Mouse (Mus musculus): Measurements from ENCODE around the gene Csk.

Gene Csk

DNA sequence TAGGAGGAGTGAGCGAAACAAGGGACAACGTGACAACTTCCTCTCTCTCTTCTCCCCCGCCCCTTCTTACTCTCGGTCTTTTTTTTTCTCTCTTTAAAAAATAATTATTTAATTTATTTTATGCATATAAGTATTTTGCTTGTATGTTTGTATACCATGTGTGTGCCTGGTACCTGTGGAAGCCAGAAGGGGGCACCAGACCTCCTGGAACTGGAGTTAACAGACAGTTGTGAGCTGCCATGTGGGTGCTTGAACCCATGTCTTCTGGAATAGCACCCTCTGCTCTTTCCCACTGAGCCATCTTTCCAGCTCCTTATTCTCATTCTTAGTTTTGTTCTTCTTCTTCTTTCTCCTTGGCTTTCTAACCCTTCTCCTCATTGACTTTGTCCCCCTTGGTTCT is 5.5 kb upstream of the Csk start:
- in situ Hi-C loops (cut with MseI, MboI), result loop anchor here (10.0 kb wide), 2 partner anchors 114 to 124 kb away; partner anchors contain the start of gene Fam219b (in 1 of the 2)

DNA sequence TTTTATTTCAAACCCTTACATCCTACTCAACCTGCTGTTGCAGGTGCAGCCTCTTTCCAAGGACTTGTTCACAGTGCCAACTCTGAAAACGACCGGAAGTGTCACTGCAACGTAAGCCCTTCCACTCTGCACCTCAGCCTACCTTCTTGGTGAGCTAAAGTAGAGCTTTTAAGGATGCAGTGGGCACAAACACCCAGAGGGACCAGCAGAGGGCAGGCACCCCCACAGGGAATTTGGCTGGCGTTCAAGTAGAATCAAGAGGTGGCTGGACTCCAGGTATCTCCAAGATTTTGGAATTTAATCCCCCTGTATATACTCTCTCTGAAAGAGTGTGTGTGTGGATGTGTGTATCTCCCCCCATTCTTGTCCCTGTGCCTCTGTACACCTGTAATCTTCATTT is 4.4 kb upstream of the Csk start:
- in situ Hi-C loops (cut with MseI, MboI), result loop anchor here (10.0 kb wide), 2 partner anchors 113 to 123 kb away; partner anchors contain the start of gene Fam219b (in 1 of the 2)

DNA sequence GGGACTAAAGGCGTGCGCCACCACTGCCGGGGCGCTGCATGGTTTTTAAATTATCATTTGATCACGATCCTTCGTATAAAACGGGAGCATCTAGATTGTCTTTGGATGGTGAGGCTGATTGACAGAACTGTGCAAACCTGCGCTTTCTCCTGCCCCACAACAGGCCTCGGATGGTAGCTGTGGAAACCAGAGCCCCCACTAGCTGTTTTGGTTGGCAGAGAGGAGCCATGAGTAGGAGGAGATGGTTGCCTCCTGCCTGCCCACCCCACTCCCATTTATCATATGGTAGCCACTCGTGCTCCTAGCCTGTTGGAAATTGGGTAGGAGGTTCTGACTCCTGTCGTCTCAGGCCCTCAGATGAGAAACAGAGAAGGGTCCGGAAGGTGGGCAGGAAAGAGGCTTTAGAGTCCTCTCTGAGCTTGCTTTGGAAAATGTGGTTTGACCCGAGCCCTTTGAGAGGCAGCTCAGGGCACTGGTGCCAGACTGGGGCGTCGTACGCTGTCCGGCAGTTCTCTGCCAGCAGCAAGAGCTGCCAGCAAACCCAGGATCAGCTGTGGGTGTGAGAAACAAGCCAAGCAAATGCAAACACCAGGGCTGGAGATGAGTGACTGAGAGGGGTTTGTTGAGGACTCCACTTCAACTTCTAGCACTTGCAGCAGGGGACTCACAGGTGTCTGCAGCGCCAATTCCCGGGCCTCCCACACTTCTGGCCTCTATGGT is 3.4 kb upstream of the Csk start:
- in situ Hi-C loops (cut with MseI, MboI), result loop anchor here (10.0 kb wide), 2 partner anchors 112 to 122 kb away; partner anchors contain the start of gene Fam219b (in 1 of the 2)

DNA sequence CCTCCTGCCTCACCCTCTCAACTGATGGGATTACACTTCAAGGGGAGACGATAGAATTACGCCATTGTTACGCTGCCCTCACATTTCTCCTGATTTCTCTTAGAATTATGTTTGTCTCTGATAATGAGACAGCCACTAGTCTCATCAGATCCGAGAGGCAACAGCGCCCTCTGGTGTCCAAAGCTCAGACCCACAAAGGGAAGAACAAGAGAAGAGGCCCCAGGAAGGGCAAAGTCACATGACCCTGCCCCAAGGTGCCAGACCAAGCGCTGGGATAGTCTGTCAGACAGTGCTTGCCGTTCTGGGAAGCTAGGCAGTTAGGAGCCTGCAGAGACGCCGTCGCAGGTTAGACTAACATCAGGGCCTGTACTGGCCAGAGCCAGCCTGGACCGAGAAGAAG is 2.3 kb upstream of the Csk start:
- in situ Hi-C loops (cut with MseI, MboI), result loop anchor here (10.0 kb wide), 2 partner anchors 111 to 121 kb away; partner anchors contain the start of gene Fam219b (in 1 of the 2)

DNA sequence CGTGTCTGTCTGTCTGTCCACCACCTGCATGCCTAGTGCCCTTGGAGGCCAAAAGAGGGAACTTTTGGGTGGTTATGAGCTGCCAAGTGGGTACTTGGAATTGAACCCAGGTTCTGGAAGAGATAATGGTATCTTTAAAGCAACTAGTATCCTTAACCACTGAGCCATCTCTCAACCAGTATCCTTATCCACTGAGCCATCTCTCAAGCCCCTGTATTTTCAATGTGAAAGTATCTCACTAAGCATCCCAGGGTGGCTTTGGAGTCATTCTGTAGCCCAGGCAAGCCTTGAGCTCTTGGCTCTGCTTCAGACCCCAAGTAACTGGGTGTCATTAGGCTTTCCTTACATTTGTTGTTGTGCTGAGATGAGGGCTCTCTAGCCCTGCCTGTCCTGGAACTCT is 1.5 kb upstream of the Csk start:
- in situ Hi-C loops (cut with MseI, MboI), result loop anchor here (10.0 kb wide), 2 partner anchors 110 to 120 kb away; partner anchors contain the start of gene Fam219b (in 1 of the 2)

DNA sequence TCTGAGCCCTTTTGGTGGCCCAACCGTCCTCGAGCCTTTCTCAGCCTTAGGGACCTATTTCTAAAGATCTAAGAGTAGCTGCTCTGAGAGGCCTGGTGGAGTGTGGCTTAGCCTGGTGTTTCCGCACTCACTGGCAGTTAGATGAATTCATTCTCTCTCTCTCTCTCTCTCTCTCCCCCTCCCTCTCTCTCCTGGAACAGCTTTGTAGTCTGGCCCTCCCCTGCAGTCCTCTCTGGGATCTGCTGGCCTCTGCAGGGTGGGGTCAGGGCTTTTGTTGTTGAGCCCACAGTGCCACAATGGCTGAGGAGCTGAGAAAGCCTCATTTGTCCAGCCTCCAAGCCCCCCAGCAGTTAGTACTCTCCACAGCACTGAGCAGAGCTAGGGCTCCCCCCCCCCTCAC is 576 bp downstream of the Csk start:
- in situ Hi-C loops (cut with MseI, MboI), result loop anchor here (10.0 kb wide), 2 partner anchors 108 to 118 kb away; partner anchors contain the start of gene Fam219b (in 1 of the 2)

DNA sequence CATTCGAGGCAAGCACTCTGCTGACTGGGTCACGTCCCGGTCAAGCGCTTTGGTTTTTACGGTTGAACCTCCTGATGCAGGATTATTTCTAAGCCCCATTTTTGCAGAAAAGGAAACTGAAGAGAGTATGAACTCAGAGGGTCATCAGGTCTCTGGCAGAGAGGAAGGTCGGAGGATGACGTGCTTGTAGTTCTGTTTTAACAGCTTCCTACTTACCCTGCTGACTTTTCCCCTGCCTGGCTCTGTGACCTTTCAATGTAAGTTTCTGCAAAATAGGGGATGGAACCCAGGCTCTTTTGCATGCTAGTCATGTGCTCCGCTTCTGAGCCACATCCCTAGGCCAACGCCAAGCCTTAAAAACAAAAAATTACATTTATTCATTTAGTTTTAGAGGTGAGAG is 1.1 kb downstream of the Csk start:
- in situ Hi-C loops (cut with MseI, MboI), result loop anchor here (10.0 kb wide), 2 partner anchors 108 to 118 kb away; partner anchors contain the start of gene Fam219b (in 1 of the 2)

DNA sequence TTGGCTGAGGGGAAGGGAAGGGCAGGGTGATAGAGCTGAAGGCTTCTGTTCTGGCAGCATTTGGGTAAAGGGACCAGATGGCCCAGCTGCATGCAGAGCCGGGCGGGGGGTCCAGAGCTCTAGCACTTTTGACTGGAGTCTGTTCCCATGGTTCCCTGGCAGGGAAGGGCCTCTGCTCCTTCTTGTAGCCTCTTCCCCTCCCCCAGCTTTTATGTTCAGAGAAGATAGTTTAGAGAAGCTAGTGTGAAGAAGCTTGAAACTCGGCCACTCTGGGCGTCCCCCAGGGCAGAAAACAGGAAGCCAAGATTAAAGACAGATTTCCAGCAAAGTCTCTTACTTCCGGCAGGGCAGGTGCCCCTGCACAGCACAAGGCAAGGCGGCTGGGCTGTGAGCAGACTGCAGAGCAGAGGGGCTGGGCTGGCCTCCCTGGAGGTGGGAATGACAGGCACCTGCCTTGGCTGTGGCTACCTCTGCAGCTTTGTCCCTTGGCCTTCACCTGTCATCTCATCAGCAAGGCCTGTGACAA is 2.6 kb downstream of the Csk start:
- in situ Hi-C loops (cut with MseI, MboI), result loop anchor here (10.0 kb wide), 2 partner anchors 106 to 116 kb away; partner anchors contain the start of gene Fam219b (in 1 of the 2)

DNA sequence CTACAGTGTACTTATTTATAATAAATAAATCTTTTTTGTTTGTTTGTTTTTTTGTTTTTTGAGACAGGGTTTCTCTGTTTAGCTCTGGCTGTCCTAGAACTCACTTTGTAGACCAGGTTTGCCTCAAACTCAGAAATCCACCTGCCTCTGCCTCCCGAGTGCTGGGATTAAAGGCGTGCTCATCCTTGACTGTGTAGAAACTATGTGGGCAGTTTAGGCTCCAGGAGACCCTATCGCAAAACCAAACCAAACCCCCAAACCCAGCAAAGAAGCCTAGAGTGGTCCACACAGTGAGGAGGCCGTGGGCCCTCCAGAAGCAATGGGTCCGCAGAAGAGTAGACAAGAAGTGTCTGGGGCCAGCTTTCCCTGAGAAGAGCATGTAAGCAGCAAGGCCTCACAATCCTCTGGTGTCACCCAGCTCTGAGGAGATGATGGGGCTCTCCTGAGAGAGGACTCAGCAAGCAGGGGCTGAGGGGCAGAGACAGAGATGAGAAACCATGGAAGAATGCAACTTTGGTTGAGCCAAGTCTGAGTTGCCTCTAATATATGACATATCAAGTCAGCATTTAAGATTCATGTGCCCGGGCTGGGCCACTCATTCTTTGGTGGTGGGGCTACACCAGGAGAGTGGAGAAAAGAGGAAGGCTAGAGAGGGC is 3.2 kb downstream of the Csk start:
- in situ Hi-C loops (cut with MseI, MboI), result loop anchor here (10.0 kb wide), 2 partner anchors 105 to 115 kb away; partner anchors contain the start of gene Fam219b (in 1 of the 2)

DNA sequence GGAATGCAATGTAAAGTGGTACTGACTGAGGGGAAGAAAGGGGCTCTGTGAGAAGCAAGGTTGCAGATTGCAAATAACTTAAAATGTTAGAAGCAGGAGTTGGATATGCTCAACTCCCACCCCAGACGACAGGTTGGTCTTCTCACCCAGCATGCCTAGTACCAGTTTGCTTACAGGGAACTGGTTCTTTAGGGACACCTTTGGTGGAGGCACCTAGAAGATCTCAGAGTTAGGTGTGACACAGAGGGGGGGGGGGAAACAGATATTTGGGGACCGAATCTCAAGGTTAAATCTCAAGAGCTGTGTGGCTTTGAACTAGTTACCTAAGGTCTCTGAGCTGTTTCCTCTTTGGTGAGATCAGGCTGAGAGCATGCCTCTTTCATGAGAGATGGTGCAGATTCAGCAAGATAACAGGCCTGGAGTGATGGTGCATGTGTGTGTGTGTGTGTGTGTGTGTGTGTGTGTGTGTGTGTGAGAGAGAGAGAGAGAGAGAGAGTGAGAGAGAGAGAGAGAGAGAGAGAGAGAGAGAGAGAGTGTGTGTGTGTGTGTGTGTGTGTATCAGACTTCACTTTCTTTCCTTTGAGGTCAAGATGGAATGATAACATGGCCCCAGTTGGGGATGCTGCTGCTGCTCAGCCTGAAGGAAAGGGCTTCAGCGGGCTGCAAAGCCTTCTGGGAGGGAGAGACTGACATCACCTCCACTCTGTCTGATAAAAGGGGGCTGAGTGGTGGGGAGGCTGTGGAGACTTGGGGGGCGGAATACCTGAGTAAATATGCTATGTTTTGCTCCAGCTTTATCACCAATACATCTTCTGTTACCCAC is 5.9 kb downstream of the Csk start:
- in situ Hi-C loops (cut with MseI, MboI), result no loop called here

DNA sequence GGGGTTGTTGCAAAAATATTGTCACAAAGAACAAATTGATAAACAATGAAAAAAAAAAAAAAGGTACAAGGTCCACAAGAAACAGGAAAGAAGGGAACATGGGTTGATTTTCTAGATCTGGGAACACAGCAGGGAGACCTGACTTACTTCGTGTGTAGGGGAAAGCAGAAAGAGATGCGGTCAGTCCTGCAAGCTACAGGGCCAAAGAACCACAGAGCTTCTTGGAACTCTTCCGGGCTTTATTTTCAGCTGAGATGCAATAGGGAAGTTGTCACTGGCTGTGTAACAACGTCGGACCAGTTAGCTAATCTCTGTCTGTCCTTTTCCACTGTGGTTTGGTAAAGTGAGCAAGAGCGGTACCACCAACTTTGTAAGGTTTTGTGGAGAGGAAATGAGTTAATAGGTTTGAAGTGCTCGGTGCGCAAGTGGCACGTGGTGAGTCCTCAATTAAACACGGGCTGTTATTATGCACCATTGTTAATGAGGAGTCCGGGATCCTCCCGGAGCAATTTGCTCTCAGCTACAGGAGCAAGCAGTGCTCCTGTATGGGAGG is 6.8 kb downstream of the Csk start:
- in situ Hi-C loops (cut with MseI, MboI), result no loop called here

DNA sequence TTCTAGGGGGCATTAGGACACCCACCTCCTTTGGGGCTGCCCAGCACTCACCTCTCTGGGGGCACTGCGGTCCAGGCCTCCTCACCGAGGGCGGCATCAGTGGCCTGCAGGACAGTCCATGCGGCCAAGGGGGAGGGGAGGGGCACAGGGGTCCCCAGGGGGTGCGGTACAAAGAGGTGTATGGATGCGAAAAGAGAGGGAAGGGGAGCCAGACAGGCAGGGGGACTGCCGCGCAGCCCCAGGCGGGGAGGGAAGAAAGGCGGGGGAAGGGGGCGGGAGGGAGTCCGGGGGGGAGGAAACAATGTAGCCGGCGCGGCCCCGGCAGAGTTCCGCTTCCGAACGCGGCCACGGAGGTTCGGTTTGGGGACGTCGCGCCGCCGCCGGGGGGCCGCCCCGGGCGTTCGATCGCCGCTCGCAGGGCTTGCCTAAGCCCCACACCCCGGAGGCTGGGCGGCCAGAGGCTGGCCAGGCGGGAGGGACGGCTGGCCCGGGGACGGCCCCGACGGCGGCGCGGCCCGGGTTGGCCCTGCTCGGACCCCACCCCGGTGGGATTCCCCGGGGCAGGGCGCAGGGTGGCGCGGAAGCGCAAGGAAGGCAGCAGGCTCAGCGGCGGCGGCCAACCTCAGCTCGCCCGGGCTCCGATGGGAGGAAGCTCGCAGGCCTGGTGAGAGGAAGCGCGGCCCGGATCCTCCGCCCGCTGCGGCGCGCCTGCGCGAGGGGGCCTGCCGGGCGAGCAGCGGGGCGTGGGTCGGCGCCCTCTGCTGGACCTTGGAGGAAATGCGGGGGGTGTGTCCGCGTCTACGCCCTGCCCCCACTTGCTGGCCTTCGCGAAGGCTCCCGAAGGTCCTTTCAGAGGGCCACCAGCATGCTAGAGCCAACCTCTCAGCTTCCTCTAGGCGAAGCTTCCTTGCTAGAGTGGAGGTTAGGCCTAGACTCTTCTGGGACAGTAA is 8.2 kb downstream of the Csk start:
- in situ Hi-C loops (cut with MseI, MboI), result no loop called here

DNA sequence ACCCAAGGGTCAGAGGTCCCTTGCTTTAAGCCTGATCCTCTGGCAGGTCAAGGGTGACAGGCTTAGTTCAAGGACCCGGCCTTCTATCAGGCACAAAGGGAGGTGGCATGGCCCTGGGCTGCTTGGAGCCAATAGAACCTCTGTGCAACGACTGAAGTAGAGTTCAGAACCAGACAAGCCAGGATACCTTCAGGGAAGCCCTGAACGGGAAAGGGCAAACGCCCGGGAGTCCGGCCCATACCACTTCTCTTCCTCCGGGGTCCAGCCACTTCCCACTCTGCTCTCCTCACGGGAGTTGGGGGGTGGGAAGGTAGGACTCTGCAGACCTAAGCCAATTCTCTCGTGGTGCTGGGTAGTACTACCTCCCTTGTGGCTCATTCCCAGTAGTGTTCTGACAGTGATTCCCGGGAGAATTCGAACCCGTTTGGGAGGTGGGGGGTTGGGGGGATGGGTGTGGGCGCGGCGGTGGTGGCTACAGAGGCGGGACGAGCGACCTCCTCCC is 8.9 kb downstream of the Csk start:
- in situ Hi-C loops (cut with MseI, MboI), result no loop called here

DNA sequence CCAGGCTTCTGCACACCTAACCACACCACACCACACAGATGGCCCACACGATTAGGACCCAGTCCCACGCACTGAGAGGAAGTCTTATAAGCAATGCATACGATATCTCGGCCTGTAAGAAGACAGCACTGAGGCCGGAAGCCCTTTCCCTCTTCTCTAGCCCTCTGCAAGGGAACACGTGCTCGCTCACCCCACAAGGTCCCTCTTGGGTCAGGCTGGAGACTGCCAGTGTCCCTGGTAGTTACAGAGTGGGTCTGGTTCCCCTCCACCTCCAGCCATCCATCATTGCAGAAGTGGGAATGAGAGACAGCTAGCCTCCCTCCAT is 9.6 kb downstream of the Csk start:
- in situ Hi-C loops (cut with MseI, MboI), result no loop called here

DNA sequence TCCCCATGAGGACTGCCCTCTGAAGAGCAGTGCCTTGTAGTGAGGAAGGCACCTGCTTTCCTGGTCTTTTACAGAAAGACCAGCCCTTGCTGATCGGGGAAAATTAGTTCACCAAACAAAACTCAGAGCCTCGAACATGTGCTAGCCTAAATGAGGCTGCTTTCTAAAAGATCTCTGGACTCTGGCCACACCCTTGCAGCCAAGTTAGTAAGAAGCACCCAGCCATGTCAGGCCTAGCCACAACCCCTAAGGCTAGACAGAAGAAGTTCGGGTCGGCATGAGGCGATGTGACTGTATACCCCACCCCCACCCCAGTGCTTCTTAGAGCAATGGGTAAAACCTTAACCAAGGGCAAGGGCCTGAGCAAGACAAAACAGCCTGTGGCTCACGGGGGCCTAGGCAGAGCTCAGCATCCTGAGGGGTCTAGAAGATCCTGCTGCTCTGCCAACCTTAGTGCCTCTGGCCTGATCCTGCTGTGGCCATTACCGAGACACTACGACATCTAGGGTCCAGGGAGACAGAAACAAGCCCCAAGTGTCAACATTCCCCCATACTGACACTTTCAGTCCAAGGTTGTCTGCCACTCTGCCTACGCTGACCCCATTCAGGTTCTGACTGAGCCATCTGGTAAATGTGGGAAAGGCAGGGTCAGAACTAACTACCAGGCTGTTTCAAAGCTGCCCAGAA is 10.1 kb downstream of the Csk start:
- in situ Hi-C loops (cut with MseI, MboI), result no loop called here

DNA sequence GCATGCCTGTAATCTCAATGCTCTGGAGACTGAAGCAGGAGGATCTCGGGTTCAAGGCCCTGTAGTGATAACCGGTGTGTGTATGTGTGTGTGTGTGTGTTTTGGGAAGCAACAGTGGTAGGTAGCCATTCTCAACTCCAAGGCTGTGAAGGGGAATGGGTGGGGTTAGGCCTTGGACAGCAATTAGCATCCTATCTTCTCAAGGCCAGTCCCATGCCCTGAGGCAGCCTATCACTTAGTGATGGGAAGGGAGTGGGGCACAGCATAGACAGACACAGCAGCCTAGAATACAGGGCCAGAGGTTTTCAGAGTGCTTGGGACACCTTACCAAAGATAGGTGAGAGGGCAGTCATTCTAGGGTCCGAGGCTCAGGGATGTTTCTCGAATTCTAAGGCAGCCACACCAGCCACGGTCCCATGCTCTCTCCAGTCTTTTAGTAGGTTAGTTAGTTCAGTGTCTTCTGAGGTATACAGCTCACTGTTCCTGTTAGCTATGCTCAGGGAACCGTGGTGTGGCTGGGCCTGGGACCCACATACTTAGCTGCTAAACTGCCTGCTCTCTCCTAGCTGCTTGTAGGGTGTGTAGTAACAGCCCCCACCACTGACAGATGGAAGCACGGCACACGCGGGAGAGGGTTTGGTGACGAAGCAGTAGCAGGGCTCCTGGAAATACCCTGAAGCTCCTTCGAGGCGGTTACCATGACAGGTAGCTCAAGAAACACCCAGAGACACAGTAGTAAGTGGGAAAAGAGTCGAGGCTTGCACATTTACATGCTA is 11.5 kb downstream of the Csk start:
- in situ Hi-C loops (cut with MseI, MboI), result no loop called here

DNA sequence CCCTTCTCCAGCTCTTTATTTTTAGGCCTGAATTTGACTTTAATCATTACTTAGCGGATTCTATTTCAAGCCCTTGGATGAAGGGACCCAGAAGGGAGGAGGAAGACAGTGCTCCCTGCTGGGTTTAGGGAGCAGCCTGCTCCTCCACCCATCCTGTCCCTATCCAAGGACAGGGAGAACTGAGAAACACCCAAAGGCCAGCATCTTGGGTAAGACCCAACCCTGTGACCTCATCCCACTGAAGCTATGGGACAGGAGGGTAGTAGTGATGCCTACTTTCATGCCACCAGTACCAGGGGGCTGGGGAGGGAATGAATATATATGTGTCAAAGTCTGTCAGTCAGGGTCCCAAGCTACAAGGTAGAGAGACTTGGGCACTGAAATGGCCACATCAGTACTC is 12.4 kb downstream of the Csk start:
- in situ Hi-C loops (cut with MseI, MboI), result no loop called here

DNA sequence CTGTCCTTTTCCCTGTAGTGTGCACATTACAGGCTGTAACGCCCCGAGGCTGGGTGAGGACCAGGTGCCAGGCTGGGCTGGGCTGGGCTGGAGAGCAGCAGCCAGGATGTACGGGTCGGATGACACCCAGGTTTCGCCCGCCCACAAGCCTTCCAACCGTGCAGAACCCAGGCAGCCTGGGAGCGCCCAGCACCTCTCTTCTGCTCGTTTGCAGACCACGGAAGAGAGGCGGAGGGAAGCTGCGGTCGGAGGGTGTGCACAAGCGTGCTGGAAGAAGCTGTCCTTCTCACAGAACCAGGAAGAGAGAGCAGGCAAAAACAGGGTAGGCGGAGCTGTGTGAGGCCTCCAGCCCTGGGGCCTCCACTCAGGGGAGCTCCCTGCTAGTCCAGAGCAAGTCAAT is 13.0 kb downstream of the Csk start:
- in situ Hi-C loops (cut with MseI, MboI), result no loop called here

All from mouse trophoblast stem cell (cell line).